Mouse (Mus musculus) lung, adult 2 months (tissue): ENCODE data around the gene Brcc3. TPM values are rescaled to one million over a fixed set of nuclear protein-coding genes. Genes with fewer than 3 reads are reported as not detected.

Source experiments
- DNase-seq: peaks from one replicate; pipeline ENCODE4 v3.0.0; 2022
- H3K4me1 ChIP-seq: fragments of 200-500 bp; 2 replicates; pipeline ENCODE4 v1.6.1; 2011; ENCODE audit warnings: low read length; ENCODE audit not compliant: control insufficient read depth, insufficient read depth
- H3K4me3 ChIP-seq: fragments of 200-500 bp; replicated peaks from 2 replicates; pipeline ENCODE3; 2011; ENCODE audit warnings: low read depth, mild to moderate bottlenecking, control low read depth, low read length; ENCODE audit errors: extremely low read depth
- CTCF ChIP-seq: fragments of 200-500 bp; IDR thresholded peaks from 2 replicates; pipeline ENCODE4 v1.5.1; 2011; ENCODE audit warnings: mild to moderate bottlenecking, low read length, control low read depth; ENCODE audit not compliant: insufficient read depth
- POLR2A ChIP-seq: fragments of 200-500 bp; IDR thresholded peaks from 2 replicates; pipeline ENCODE4 v1.6.1; 2011; ENCODE audit warnings: low read depth, mild to moderate bottlenecking, control low read depth, low read length, borderline replicate concordance; ENCODE audit errors: extremely low read depth
- WGBS: fragments of 180-500 bp; shearing (Covaris S2); methylation state at CpG from one replicate; pipeline ENCODE4 v1.1.7; 2018; 5-methylcytosine and 5-hydroxymethylcytosine counted together
- polyA plus RNA-seq: library from polyadenylated mRNA; depleted of rRNA; stranded (reverse); fragments of >200 nt; gene quantifications from 2 replicates; pipeline ENCODE4 v1.2.3, GENCODE M21; 2012; rRNA removed

Gene Brcc3
- polyA plus RNA-seq, result 3.8 and 6.1 TPM in 2 replicates

DNA sequence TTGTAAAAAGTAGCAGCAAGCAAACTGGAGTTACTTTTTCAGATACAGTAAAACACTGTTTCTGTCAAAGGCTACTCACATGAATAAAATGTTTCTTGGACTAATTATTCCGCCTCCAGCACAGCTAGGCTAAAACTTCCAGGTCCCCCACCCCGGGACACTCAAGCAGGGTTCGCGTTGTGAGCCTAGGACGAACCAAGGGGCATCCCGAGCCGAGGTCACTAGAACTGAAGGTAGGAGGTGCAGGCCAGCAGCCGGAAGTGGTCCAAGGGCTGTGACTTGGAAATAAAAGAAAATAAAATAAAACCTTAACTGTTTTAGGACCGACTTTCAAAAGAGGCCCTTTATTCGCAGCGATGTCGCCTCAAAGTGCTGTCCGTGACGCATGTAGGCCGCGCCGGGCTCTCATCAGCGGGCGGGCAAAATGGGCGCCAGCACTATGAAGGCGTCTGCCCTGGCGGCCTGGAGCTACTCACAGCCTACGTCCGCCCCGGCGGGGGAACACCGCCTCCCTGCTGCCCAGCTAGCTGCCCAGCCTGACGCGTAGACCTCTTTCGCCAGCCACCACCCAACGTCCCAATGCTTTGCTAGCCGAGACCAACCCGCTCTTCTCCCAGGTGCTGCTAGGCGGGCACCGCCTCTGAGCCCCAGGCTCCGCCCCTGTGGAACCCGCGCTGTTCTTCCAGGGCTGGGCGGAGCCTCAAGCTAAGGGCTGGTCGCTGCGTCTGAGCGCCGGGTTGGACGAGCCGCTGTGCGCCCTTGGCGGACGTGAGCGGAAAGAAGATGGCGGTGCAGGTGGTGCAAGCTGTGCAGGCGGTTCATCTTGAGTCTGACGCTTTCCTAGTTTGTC, at the start of gene Brcc3, which contains the start of the genes Cmc4 and Mtcp1:
Brcc3 (plus strand) TSS at position 693 of the 850 bp plus-strand sequence.
Cmc4 (minus strand) TSS at position 649 of the 850 bp plus-strand sequence.
Mtcp1 (minus strand) TSS at position 653 of the 850 bp plus-strand sequence.
- 20% methylated on average over 52 of the region's 52 CpGs for WGBS
- TF ChIP-seq CTCF (no peak), POLR2A (peak; percentile 88)
- DNase-seq, result peak; percentile 82
- Histone ChIP-seq H3K4me3 (peak within 1 kb of the TSS; percentile 67), H3K4me1 (no peaks in the 10 kb centered on the region)

DNA sequence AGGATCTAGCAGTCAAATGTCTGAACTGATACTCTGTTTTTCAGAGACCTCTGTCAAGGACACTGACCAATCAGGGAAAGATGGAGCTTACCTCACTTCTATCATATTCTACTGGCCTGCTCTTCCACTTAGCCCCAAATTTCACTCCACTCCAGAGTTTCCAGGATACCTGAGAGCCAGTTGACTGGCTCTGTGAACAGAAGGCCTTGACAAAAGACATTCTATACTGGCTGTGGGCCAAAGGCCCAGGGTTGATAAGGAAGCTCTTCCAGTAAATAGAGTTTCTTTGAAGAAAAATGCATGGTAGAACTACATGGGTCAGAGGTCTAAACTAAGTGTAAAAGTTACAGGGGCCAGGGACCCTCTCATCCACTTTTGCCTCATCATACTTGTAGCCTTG, 46.2 kb upstream of the Brcc3 start:
- TF ChIP-seq POLR2A, result no peak
- TF ChIP-seq CTCF, result no peak
- no peak overlapping the region for H3K4me3 ChIP-seq
- DNase-seq, result no peak
- no peaks in the 10 kb centered on the region for H3K4me1 ChIP-seq

DNA sequence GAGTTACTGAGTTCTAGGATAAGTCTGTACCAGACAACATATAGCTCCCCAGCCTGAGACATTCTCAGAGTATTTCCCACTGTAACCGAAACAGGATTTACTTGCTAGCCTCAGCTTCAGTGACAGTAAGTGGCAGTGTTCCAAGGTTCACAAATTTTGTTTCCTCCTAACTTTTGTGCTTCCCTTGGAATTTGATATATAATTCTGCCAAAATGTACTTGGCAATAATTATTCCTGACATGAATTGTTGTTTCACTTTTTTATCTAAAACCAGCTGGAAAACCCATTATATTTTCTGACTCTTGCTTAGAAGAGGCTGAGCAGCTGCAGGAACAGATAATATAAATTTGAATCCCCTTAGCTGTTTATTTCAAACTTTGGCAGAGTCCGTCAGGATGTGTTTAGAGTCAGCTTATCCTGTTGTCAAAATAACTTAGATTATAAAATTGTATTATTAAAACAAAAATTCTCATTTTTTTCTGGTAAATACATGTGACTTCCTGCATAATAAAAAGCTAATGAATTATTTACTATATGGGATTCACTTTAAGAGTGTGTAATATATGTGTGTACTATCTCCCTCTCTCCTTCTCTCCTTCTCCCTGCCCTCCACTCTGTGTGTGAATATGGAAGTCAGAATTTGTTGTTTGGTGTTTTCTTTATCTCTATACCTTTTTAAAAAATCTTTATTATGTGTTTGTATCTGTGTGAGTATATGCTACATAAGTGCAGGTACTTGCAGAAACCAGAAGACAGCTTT, 43.6 kb upstream of the Brcc3 start:
- Histone ChIP-seq H3K4me1 (no peaks in the 10 kb centered on the region), H3K4me3 (no peak overlapping the region)
- WGBS, result 39% methylated on average over 2 of the region's 2 CpGs
- DNase-seq, result no peak
- TF ChIP-seq CTCF, result no peak
- no peak for TF ChIP-seq POLR2A

DNA sequence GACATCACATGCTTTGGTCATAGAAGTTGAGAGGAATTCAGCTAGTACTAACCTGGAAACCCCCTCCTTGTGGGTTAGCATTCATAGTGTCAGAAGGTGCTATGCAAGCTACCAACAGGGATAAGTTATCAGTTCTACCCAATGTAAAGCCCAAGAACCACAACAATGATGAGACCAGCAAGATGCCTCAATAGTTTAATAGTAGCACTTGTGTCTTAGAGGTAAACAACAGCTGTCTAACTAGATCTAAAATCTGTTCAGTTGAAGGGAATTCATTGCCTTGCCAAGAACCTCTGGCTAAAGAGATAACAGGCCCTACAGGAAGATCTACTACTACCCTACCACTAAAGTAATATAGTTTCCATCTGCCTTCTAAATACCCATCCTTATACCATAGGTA, 39.6 kb upstream of the Brcc3 start:
- TF ChIP-seq CTCF (no peak), POLR2A (no peak)
- DNase-seq, result no peak
- no peak overlapping the region for H3K4me3 ChIP-seq
- no peaks in the 10 kb centered on the region for H3K4me1 ChIP-seq

DNA sequence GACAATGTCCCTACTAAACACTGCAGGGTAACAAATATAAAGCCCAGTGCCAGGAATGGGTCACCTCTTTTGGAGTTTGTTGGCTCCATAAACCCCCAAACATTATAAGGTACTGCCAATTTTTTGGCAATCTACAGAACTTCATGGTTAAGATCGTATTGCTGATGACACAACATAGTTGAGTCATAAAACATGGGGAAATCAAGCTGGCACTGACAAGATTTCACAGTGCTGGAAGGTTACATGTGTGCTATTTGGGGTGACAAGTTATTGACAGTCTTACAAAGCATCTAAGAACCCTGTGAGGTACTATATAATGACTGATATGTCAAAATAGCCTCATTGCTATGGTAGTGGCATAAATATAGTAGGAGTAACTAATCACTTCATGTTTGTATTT, 35.3 kb upstream of the Brcc3 start:
- WGBS, result 70% methylated on average over 1 of the region's 1 CpGs
- Histone ChIP-seq H3K4me3 (no peak overlapping the region), H3K4me1 (no peaks in the 10 kb centered on the region)
- DNase-seq, result no peak
- no peak for TF ChIP-seq POLR2A
- no peak for TF ChIP-seq CTCF

DNA sequence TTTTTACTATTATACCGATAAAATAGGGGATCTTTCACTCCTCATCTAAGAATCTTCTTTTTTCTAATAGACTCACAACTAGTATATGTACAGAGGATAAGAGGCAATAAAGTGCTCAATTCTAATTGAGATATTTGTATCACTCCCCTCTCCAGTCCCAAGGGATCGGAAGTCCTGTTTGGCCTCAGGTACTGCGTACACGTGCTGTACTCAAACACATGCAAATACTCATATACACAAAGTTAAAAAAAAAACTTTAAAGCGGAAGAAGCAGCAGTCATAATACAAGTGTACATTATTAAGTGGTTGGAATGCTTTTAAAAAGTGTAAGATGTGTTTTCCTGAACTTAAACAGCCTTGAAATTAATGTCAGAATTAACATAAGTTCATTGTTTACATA, 34.7 kb upstream of the Brcc3 start:
- DNase-seq, result no peak
- no peak for TF ChIP-seq POLR2A
- no peak for TF ChIP-seq CTCF
- H3K4me3 ChIP-seq, result no peak overlapping the region
- H3K4me1 ChIP-seq, result no peaks in the 10 kb centered on the region
- 63% methylated on average over 5 of the region's 5 CpGs for WGBS

DNA sequence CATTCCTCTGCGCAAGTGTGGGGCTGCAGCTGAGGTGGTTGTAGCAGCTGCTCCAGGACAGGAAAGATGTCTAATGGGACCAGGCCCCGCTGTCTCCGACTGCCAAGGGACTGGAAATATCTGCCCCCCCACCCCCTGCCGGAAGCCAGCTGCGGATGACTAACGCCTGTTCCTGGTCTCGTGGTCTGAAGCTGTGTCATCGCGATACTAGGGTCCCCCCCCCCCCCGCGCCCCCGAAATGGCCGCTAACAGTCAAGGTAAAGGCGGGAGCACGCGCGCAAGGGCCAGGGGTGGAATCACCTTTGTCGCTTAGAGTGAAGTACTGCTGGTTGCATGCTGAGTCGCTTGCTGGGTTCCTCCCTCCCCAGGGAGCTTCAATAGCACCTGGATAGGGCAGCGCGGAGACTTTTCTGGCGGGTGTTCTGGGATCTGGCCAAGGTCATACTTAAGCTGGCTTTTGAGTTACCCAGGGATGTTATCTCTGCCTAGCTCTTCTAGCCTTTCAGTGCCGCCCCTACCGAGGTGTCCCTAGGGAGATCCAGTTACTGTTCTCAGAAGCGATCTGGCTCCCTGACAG, 34.1 kb upstream of the Brcc3 start, which contains the start of the genes Fundc2 and F8:
Fundc2 (plus strand) TSS at position 205 of the 577 bp plus-strand sequence.
F8 (minus strand) TSS at position 421 of the 577 bp plus-strand sequence.
- WGBS, result 23% methylated on average over 25 of the region's 25 CpGs
- TF ChIP-seq CTCF, result no peak
- TF ChIP-seq POLR2A, result peak; percentile 30; the same call in 1 of the 2 replicates
- Histone ChIP-seq H3K4me1 (no peaks in the 10 kb centered on the region), H3K4me3 (peak within 1 kb of the TSS; percentile 100)
- peak; percentile 53 for DNase-seq

DNA sequence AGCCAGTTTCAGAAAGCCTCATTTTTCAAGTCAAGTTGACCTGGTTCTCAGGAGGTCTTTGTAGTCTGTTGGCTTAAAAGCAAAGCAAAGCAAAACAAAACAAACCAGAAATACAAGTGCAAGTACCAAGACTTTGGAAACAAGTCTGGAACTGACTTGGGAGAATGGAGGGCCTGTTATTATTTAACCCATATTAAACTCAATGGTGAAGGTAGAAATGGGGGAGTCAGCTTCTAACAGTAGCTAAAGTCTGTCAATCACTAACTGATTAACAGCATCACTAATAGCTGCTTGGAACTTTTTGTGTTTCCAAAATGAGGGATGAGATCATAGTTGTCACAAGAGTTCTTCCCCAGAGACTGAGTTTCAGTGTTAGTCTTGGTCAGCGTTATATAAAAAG, 17.0 kb upstream of the Brcc3 start:
- Histone ChIP-seq H3K4me3 (no peak overlapping the region), H3K4me1 (peaks cover 3% of the 10 kb centered on the region; the same call in 1 of the 2 replicates)
- 83% methylated on average over 1 of the region's 1 CpGs for WGBS
- TF ChIP-seq POLR2A (no peak), CTCF (no peak)
- no peak for DNase-seq

DNA sequence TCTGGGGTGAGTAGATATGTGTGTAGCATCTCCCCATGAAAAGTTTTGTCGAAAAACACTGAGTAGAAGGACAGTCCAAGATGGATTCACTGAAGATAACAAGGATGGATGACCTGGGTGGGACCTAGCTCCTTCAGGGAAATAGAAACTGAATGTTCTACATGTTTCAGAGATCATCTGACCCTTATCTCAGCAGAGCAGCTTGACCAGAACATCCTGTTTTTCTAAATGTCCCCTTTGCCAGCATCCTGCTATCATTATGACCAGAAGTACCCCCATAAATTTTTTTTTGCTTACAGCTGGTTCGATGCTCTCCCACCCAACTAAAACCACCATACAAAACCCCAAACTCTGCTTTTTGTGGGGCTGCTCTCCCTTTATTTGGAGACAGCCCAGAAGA, 13.8 kb upstream of the Brcc3 start:
- WGBS, result 48% methylated on average over 2 of the region's 2 CpGs
- H3K4me3 ChIP-seq, result no peak overlapping the region
- TF ChIP-seq CTCF, result no peak
- TF ChIP-seq POLR2A, result no peak
- peaks cover 3% of the 10 kb centered on the region; the same call in 1 of the 2 replicates for H3K4me1 ChIP-seq
- DNase-seq, result no peak
